Mouse (Mus musculus) MEL (cell line): Measurements from ENCODE around the gene Usp20. TPM values are rescaled to one million over a fixed set of nuclear protein-coding genes. Genes with fewer than 3 reads are reported as not detected.

Source experiments
- DNase-seq: peaks from one replicate; pipeline ENCODE4 v3.0.0; 2011; ENCODE audit warnings: low read depth, low spot score
- H3K27ac ChIP-seq: 2 replicates; pipeline ENCODE4 v1.5.1; 2012; ENCODE audit warnings: low read depth, mild to moderate bottlenecking, control low read depth, low read length, moderate library complexity; ENCODE audit not compliant: control insufficient read depth
- H3K27me3 ChIP-seq, 2 experiments: fragments of 150-350 bp in 1 of 2; sonication (generic) in 1 of 2; 2 replicates each; pipeline ENCODE4 v1.6.1; 2012; ENCODE audit warnings: low read length in 2 of 2, mild to moderate bottlenecking in 2 of 2, improper control_type of control experiment in 1 of 2, moderate library complexity in 1 of 2; ENCODE audit not compliant: insufficient read depth in 2 of 2, control insufficient read depth in 1 of 2
- H3K36me3 ChIP-seq, 2 experiments: 2 replicates each; pipeline ENCODE4 v1.6.1; 2012 to 2014; ENCODE audit warnings: low read length in 2 of 2, improper control_type of control experiment in 1 of 2, inconsistent platforms in 1 of 2, mild to moderate bottlenecking in 1 of 2; ENCODE audit not compliant: insufficient read depth in 2 of 2, control insufficient read depth in 1 of 2
- H3K4me1 ChIP-seq, 2 experiments: fragments of 150-350 bp in 1 of 2; sonication (generic) in 1 of 2; 2 replicates each; pipeline ENCODE4 v1.6.1; 2012; ENCODE audit warnings: low read length in 2 of 2, improper control_type of control experiment in 1 of 2, mild to moderate bottlenecking in 1 of 2; ENCODE audit not compliant: insufficient read depth in 2 of 2, control insufficient read depth in 1 of 2
- H3K4me3 ChIP-seq, 2 experiments: fragments of 150-350 bp in 1 of 2; sonication (generic) in 1 of 2; 2 replicates each; pipeline ENCODE4 v1.5.1; 2012; ENCODE audit warnings: low read depth in 2 of 2, low read length in 2 of 2, mild to moderate bottlenecking in 2 of 2, moderate library complexity in 2 of 2, control low read depth in 1 of 2, improper control_type of control experiment in 1 of 2; ENCODE audit not compliant: control insufficient read depth in 1 of 2, insufficient read depth in 1 of 2
- H3K79me2 ChIP-seq: 2 replicates; pipeline ENCODE4 v1.6.1; 2012; ENCODE audit warnings: mild to moderate bottlenecking, low read length, moderate library complexity; ENCODE audit not compliant: control insufficient read depth, poor library complexity, insufficient read depth
- H3K9ac ChIP-seq: 2 replicates; pipeline ENCODE4 v1.6.1; 2012; ENCODE audit warnings: low read depth, mild to moderate bottlenecking, control low read depth, low read length, moderate library complexity; ENCODE audit not compliant: control insufficient read depth, poor library complexity, severe bottlenecking
- H3K9me3 ChIP-seq: fragments of 150-350 bp; sonication (generic); replicated peaks from 2 replicates; pipeline ENCODE4 v1.6.1; 2012; ENCODE audit warnings: mild to moderate bottlenecking, low read length, improper control_type of control experiment, moderate library complexity; ENCODE audit not compliant: insufficient read depth
- BHLHE40 ChIP-seq: IDR thresholded peaks from 2 replicates; pipeline ENCODE4 v1.6.1; 2012; ENCODE audit warnings: low read depth, mild to moderate bottlenecking, inconsistent platforms, low read length, improper control_type of control experiment, borderline replicate concordance
- CHD2 ChIP-seq: IDR thresholded peaks from 2 replicates; pipeline ENCODE4 v1.6.1; 2011; ENCODE audit warnings: low read length, improper control_type of control experiment
- CTCF ChIP-seq, 3 experiments: IDR thresholded peaks in 2 of 3; conservative IDR thresholded peaks in 1 of 3; 2 replicates each; pipeline ENCODE4 v1.5.1; 2011 to 2012; ENCODE audit warnings: low read length in 3 of 3, low read depth in 2 of 3, mild to moderate bottlenecking in 2 of 3, improper control_type of control experiment in 1 of 3, inconsistent platforms in 1 of 3, mixed read lengths in 1 of 3, moderate library complexity in 1 of 3; ENCODE audit not compliant: control insufficient read depth in 1 of 3, insufficient read depth in 1 of 3, poor library complexity in 1 of 3, severe bottlenecking in 1 of 3
- ELF1 ChIP-seq: IDR thresholded peaks from 2 replicates; pipeline ENCODE4 v1.6.1; 2014; ENCODE audit warnings: low read depth, mild to moderate bottlenecking, inconsistent platforms, low read length, improper control_type of control experiment, moderate library complexity
- EP300 ChIP-seq, 2 experiments: IDR thresholded peaks; 2 replicates each; pipeline ENCODE4 v1.6.1; 2011; ENCODE audit warnings: improper control_type of control experiment in 2 of 2, low read length in 2 of 2, low read depth in 1 of 2, mild to moderate bottlenecking in 1 of 2
- GATA1 ChIP-seq: IDR thresholded peaks from 2 replicates; pipeline ENCODE4 v1.6.1; 2011; ENCODE audit warnings: low read depth, low read length, improper control_type of control experiment
- HCFC1 ChIP-seq: IDR thresholded peaks from 2 replicates; pipeline ENCODE4 v1.6.1; 2012; ENCODE audit warnings: low read depth, mild to moderate bottlenecking, inconsistent platforms, low read length, improper control_type of control experiment, moderate library complexity
- JUND ChIP-seq: IDR thresholded peaks from 2 replicates; pipeline ENCODE4 v1.6.1; 2011; ENCODE audit warnings: low read depth, mild to moderate bottlenecking, improper control_type of control experiment, low read length
- KAT2A ChIP-seq: conservative IDR thresholded peaks from 2 replicates; pipeline ENCODE4 v1.6.1; 2012; ENCODE audit warnings: low read depth, low read length, improper control_type of control experiment, inconsistent platforms
- MAFK ChIP-seq: IDR thresholded peaks from 2 replicates; pipeline ENCODE4 v1.6.1; 2011; ENCODE audit warnings: low read depth, mild to moderate bottlenecking, low read length, improper control_type of control experiment, borderline replicate concordance
- MAX ChIP-seq: IDR thresholded peaks from 2 replicates; pipeline ENCODE4 v1.6.1; 2011; ENCODE audit warnings: low read length, improper control_type of control experiment
- MXI1 ChIP-seq: IDR thresholded peaks from 2 replicates; pipeline ENCODE4 v1.6.1; 2011; ENCODE audit warnings: mild to moderate bottlenecking, low read depth, low read length, improper control_type of control experiment
- MYC ChIP-seq: IDR thresholded peaks from 2 replicates; pipeline ENCODE4 v1.6.1; 2011; ENCODE audit warnings: low read depth, mild to moderate bottlenecking, low read length, improper control_type of control experiment, moderate library complexity
- RAD21 ChIP-seq: IDR thresholded peaks from 2 replicates; pipeline ENCODE4 v1.6.1; 2011; ENCODE audit warnings: mild to moderate bottlenecking, low read depth, low read length, improper control_type of control experiment
- TAL1 ChIP-seq: IDR thresholded peaks from 2 replicates; pipeline ENCODE4 v1.6.1; 2012; ENCODE audit warnings: mild to moderate bottlenecking, inconsistent platforms, low read length, moderate library complexity, mixed read lengths
- TCF12 ChIP-seq: IDR thresholded peaks from 2 replicates; pipeline ENCODE4 v1.6.1; 2014; ENCODE audit warnings: low read depth, mild to moderate bottlenecking, inconsistent platforms, low read length, improper control_type of control experiment, moderate library complexity
- UBTF ChIP-seq: IDR thresholded peaks from 2 replicates; pipeline ENCODE4 v1.6.1; 2012; ENCODE audit warnings: low read depth, mild to moderate bottlenecking, inconsistent platforms, low read length, improper control_type of control experiment, moderate library complexity, borderline replicate concordance; ENCODE audit not compliant: insufficient read depth
- ZC3H11A ChIP-seq: IDR thresholded peaks from 2 replicates; pipeline ENCODE4 v1.6.1; 2012; ENCODE audit warnings: low read depth, mild to moderate bottlenecking, inconsistent platforms, low read length, improper control_type of control experiment
- ZNF384 ChIP-seq: IDR thresholded peaks from 2 replicates; pipeline ENCODE4 v1.6.1; 2012; ENCODE audit warnings: low read depth, mild to moderate bottlenecking, inconsistent platforms, low read length, improper control_type of control experiment
- polyA plus RNA-seq, 2 experiments: library from polyadenylated mRNA; stranded (reverse) in 1 of 2; unstranded in 1 of 2; fragments of >175 nt in 1 of 2; fragments of >200 nt in 1 of 2; gene quantifications; 2 replicates each; pipeline versions ENCODE4 v1.2.1 to v1.2.4; 2012; ENCODE audit warnings: low replicate concordance in 2 of 2, low read depth in 1 of 2; ENCODE audit not compliant: insufficient read length in 2 of 2, insufficient read depth in 1 of 2, missing spikeins in 1 of 2
- total RNA-seq: library from RNA; depleted of rRNA; stranded (reverse); fragments of 300-350 nt; gene quantifications from 2 replicates; pipeline ENCODE4 v1.2.3, GENCODE M21; 2012

Gene Usp20
- total and polyA plus RNA-seq, 3 experiments: 9.4 to 10.8 TPM; not detected in 1

DNA sequence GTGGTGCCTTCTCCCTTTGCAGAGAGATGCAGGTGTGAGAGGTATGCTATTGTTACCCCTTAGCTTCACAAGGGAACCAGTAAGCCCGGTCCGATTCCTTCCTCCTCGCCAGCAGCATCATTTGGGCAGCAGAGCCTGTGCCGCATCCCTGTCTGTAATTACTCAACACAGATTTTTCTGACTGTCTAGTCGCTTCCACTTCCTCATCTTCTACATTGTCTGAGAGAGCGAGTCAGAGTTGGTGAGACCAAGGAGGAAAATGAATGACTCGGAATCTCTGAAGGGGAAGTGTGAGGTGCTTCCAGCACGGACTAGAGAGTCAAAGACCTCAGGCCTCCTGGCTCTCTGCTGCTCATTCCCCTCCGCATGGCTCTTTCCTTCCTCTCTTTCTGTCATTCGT lies 70.4 kb downstream of the Usp20 start:
- no peaks in the 10 kb centered on the region for H3K79me2 ChIP-seq
- H3K4me1 ChIP-seq: peaks cover 0 to 8% of the 10 kb centered on the region in 2 experiments; a peak in 2 of 4 replicates
- DNase-seq: no peak
- H3K9ac ChIP-seq: no peak overlapping the region
- H3K27me3 ChIP-seq: no peaks in the 10 kb centered on the region
- TF ChIP-seq MXI1 (no peak), KAT2A (no peak), EP300 (IDR thresholded peaks at IDR 0.05; ENCODE audit: low read depth in 1 of 2, low read length in 2 of 2) (no peak), CTCF (IDR thresholded peaks at IDR 0.05 in 2 of 3, conservative IDR thresholded peaks at IDR 0.05 in 1 of 3; ENCODE audit: control insufficient read depth in 1 of 3, insufficient read depth in 1 of 3, low read depth in 2 of 3, low read length in 3 of 3, poor library complexity in 1 of 3, severe bottlenecking in 1 of 3) (no peak), RAD21 (no peak), ZNF384 (no peak), BHLHE40 (no peak), MAX (no peak), MAFK (no peak), ZC3H11A (no peak), MYC (no peak), ELF1 (no peak), UBTF (no peak), GATA1 (no peak), TAL1 (no peak), TCF12 (no peak), JUND (no peak), HCFC1 (no peak)
- no peak overlapping the region for H3K27ac ChIP-seq
- H3K4me3 ChIP-seq: no peak overlapping the region
- H3K9me3 ChIP-seq: no peaks in the 10 kb centered on the region
- H3K36me3 ChIP-seq: peaks cover 0 to 5% of the 10 kb centered on the region in 2 experiments; a peak in 2 of 4 replicates

DNA sequence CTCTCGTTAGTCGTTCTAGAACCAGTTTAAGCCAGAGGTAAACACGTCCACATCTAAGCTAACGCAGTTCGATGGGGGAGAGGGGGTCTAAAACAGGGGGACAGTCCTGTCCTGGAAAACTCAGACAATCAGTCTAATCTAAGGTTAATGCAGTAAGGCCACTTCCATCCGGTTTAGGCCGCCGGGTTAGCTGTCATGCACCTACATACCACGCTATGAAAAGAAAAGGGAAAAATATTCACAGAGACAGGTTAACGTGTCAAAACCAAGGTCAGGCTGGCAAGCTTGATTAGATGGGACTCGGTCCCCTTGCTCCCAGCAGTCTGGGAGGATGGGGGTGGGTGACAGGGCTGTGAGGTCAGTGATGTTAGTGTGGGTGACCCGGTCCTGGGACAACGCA lies 71.3 kb downstream of the Usp20 start:
- no peaks in the 10 kb centered on the region for H3K9me3 ChIP-seq
- H3K36me3 ChIP-seq: peaks cover 0 to 4% of the 10 kb centered on the region in 2 experiments; a peak in 2 of 4 replicates
- peaks cover 0 to 3% of the 10 kb centered on the region in 2 experiments; a peak in 2 of 4 replicates for H3K4me1 ChIP-seq
- H3K27me3 ChIP-seq: no peaks in the 10 kb centered on the region
- no peak for TF ChIP-seq CHD2
- TF ChIP-seq BHLHE40: no peak
- TF ChIP-seq JUND: no peak
- TF ChIP-seq MAX: no peak
- TF ChIP-seq ZNF384: no peak
- TF ChIP-seq, all 39 proteins: peak for 0
- H3K4me3 ChIP-seq: no peak overlapping the region
- no peaks in the 10 kb centered on the region for H3K79me2 ChIP-seq
- no peak overlapping the region for H3K27ac ChIP-seq
- DNase-seq: no peak
- H3K9ac ChIP-seq: no peak overlapping the region
